Mouse (Mus musculus) lung, adult 2 months (tissue): Measurements from ENCODE around the gene Ipo8.

Source experiments
- CTCF ChIP-seq: fragments of 200-500 bp; IDR thresholded peaks from 2 replicates; pipeline ENCODE4 v1.5.1; 2011; ENCODE audit warnings: mild to moderate bottlenecking, low read length, control low read depth; ENCODE audit not compliant: insufficient read depth
- POLR2A ChIP-seq: fragments of 200-500 bp; IDR thresholded peaks from 2 replicates; pipeline ENCODE4 v1.6.1; 2011; ENCODE audit warnings: low read depth, mild to moderate bottlenecking, control low read depth, low read length, borderline replicate concordance; ENCODE audit errors: extremely low read depth

DNA sequence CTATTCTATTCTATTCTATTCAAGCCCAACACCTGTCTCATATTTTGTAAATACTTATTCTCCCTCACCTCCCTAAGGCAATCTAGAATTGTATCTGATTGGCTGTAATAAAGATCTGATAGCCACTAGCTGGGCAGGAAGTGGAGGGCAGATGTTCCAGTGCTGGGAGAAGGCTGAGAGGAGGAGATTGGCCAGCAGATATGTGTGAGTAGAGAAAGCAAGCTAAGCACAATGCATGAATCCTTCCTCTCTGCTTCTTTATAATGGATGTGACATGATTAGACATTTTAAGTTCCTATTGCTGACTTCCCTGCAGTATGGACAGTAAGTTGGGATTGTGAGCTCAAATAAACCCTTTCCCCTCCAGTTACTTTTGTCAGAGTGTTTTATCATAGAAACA lies 7.2 kb upstream of the Ipo8 start:
- TF ChIP-seq CTCF (no peak), POLR2A (no peak)
